Mouse (Mus musculus) ovary, postnatal 10 days (tissue): Measurements from ENCODE around the gene Adad2.

ENCODE experiments used
- DNase-seq: peaks from one replicate; pipeline ENCODE4 v3.0.0; 2022; ENCODE audit warnings: low spot score

The Adad2 gene

DNA sequence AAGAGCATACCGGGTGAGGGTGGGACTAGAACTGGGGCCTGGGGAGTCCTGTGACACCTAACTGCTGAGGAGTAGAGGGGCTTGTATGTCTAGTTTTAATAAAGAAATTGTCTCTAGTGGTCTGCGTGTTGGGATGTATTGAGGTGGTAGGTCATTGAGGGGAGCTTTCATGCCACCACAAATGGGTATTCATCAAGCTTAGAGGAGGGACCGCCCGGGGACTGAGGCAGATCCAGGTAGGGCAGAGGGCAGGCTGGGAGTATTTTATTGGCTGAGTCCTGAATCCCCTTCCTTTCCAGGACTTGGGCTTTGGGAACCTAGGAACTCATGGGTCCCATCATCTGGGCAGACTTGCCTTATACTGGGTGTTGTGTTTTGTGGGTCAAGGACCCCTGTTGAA, 4.3 kb downstream of the Adad2 start:
- DNase-seq: no peak

- DNase-seq: no peak
Measured at GRCm38 (mm10) chr8:119617586-119617985, 5.0 kb downstream of the Adad2 start.

GRCm38 (mm10) chr8:119618887-119619286, 6.3 kb downstream of the Adad2 start:
- no peak for DNase-seq

DNA sequence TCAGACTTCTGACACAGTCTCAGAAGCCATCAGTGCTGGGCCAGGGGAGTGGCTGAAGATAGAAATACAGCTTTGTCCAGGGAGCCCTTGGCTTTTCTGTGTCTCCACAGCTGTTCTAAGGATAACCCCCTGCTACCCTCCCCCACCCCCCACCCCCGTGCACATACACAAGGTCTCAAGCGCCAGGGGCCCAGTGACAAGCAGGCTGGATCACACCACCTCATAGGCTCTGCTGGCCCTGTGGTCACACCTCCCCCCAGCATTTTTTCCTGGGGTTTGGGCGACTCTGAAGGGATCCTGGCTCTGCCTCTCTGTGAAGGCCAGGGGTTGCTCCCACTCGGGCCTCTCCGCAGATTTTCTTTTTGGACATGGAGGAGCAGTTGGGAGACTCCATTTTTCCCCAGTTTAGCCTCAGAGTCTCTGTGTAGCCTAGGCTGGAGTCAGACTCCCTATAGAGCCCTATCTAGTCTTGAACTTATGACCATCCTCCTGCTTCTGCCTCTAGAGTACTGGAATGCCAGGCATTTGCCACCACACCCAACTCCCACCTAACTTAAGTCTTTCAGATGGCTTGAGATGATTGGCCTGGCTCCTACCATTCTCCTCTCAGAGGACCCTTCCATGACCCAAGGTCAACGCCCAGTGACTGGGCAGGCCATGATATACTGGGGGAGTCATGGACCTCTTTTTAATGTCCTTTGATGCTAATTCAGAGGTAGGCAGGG, 7.7 kb downstream of the Adad2 start:
- no peak for DNase-seq

- no peak for DNase-seq
Measured at GRCm38 (mm10) chr8:119620848-119621465, 8.4 kb downstream of the Adad2 start.

DNA sequence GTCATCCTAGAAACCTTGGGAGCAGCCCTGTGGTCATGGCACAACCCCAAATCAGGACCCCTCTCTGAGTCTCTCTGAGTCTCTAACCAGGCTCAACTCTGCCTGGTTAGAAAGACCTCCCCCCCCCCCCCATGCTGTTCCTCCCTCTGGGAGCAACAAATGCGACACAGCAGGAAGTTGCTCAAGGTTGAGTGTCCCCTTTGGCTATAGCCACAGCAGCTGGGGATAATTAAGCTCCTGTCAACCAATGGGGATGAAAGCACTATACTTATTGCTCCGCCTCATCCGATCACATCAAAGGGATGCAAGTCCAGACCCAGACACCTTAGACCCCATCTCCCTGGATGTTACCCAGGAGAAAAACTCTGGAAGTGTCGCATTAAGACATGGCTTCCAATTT, 10.0 kb downstream of the Adad2 start:
- no peak for DNase-seq

- no peak for DNase-seq
Measured at GRCm38 (mm10) chr8:119623061-119623460, 10.5 kb downstream of the Adad2 start.

GRCm38 (mm10) chr8:119623744-119624143, 11.2 kb downstream of the Adad2 start:
- no peak for DNase-seq

- no peak for DNase-seq
Measured at GRCm38 (mm10) chr8:119624916-119625315, 12.4 kb downstream of the Adad2 start.

GRCm38 (mm10) chr8:119625788-119626187, 13.2 kb downstream of the Adad2 start:
- DNase-seq: no peak

- no peak for DNase-seq
Measured at GRCm38 (mm10) chr8:119627199-119627598, 14.7 kb downstream of the Adad2 start.

DNA sequence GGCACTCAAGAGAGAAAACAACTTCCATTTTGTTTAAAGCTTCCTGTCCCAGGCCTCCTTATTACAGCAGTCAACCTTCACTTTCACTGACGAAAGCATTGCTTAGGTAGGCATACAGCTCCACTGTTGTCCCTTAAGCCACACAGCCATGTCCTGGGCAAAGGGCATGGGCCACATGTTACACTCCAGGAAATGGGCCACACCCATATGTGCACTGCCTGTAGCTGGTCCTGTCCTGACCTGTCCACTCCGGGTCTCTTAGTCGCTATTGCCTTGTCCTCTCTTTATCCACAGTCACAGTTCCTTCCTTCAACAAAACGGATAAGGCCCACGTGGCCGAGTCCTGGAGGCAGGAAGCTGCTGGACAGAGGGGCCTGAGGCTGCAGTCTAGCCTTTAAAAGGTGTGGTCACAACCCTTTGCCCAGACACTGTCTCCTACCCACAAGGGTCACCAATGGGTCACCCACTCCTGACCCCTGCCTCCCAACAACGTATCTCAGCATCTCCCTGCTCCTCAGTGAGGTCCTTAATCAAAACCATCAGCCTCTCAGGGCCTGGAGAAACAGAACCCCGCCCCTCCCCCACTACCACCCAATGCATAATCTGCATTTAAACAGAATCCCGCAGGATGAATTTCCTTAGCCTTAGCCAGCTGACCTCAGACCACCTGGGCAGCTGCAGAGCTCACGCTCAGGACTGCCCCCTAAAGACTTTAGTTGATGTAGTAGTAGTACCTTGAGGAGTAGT, 15.2 kb downstream of the Adad2 start:
- DNase-seq: no peak

- DNase-seq: no peak
Measured at GRCm38 (mm10) chr8:119630841-119631240, 18.3 kb downstream of the Adad2 start.

- no peak for DNase-seq
Measured at GRCm38 (mm10) chr8:119632246-119632645, 19.7 kb downstream of the Adad2 start.

DNA sequence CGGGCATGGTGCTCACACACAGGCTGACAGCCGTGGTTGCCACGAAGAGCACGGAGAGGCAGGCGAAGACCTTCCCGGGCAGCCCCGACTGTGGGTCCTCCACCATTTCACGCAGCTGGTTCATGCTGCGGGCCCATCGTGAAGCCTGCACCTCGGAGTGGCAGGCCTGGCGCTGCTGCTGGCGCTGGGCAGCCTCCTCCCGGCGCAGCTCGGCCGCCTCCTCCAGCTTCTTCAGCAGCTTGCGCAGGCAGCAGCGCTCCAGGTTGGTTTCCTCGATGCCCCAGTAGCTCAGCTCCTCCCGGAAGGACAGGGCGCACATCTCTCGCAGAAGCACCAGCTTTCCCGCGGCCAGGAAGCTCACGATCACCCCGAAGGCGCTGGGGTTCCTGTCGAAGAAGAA, 20.4 kb downstream of the Adad2 start:
- no peak for DNase-seq

DNA sequence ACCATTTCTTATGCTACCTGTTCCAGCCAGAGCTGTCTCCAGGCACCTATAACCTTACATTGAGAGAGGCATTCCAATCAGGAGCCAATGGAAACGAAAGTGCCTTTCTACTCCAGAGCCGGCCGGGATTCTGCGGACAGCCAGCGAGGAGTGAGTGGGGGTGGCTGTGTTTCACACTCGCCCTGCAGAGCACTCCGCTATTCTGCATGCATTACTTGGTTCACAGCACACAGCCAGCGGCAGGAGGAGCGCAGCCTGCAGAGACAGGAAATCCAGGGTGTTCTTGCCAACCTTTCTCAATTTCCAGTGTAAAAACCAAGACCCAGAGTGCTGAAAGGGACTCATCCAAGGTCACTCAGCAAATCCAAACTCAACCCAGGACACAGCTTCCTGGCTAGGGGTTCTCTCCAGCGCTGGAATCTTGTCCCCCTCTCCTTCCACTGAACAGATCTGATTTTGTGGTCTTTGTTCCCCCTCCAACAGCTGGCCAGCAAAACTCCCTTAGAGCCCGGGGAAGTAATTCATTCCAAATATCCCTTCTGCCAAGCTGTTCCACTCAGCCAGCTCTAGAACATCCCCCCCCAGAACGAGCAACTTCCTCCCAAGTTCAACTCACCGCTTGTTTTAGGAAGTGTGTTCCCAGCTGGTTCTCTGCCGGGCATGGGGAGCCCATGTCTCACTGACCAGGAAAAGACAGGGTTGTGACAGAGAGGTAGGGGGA, 22.2 kb downstream of the Adad2 start:
- no peak for DNase-seq

DNA sequence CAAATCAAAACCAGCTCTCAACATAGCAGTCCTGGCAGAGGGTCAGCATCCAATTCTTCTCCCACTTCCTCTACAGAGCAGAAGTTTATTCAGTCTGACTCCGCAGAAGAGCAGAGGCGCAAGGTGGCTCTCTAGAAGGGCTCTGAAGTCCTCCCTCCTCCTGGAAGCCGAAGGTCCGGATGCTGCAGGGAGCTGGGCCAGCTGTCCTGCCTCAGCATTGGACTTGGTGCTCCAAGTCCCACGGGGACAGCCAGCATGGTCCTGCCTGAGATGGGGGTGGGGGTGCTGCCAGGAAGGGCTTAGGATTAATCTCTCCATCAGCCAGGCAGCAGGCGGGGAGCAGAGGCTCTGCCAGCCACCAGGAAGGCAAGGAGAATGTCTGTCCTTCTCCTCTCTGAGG, 22.8 kb downstream of the Adad2 start, which contains the start of gene Kcng4:
TSS of gene Kcng4 (minus strand) at position 303 of the 400 bp plus-strand sequence.
- no peak for DNase-seq

DNA sequence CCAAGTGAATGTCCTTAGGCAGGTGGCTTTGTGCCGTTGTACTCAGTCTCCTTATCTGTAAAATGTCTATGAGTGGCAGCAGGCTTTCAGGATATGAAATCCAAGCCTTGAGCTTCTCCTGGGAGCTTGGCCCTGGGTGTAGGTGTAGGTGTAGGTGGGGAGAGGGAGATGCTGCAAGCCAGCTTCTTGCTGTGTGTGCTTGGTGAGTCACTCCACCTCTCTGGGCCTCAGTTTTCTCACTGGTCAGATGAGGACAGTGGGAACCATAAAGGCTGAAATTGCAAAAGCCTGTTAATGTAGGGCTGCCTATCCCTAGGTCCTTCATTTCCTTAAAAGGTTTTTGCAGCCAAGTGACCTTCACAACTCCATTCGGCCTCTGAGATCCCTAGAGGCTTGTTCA, 23.4 kb downstream of the Adad2 start:
- DNase-seq: no peak

DNA sequence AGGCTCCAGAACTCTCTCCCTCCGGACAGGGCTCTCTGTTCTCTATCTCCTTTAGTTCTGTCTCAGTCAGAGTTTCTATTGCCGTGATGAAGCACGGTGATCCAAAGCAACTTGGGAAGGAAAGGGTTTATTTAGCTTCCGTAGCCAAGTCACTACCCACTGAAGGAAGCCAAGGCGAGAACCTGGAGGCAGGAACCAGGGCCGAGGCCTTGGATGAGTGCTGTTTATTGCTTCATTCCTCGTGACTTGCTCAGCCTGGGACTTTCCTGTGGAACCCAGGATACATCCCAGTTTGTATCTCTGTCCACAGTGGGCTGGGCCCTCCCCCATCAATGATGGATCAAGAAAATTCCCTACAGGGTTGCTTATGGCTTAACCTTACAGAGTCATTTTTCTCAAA, 24.2 kb downstream of the Adad2 start:
- DNase-seq: no peak

DNA sequence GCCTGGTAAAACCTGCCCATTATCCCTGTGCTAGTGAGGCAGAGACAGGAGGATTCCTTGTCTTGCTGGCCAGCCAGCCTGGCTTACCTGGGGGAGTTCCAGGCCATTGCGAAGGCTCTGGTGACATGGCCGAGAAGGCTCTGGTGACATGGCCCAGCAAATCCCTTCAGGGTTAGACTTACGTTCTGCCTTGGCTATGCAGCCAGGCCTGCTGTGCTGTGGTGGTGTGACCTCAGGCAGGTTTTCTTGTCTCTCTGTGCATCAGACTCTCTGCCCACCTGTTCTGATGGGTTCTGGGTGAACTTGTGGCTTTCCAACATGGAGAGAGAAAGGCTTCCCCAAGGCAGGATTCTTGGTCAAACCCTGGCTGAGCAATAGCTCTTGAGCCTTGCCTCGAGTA, 24.8 kb downstream of the Adad2 start:
- DNase-seq: no peak

DNA sequence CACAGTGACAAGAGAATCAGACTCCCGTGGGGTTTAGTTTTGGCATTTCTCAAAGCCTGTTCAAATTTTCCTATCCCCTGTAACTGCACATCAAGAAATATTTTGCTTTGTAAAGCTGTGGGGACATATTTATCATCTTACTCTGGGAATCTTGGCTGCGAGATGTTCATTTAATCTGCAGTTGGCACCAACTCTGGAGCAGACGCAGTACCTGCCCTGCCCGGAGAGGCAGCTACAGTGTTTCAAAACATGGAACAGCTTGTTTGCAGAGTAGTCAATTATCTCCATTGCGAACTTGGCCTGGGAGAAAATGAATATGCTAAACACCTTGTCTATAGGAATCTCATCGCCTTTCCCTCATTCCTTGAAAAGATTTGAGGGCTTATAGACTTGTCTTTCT, 25.7 kb downstream of the Adad2 start:
- DNase-seq: no peak

- DNase-seq: no peak
Measured at GRCm38 (mm10) chr8:119639798-119640197, 27.3 kb downstream of the Adad2 start.

DNA sequence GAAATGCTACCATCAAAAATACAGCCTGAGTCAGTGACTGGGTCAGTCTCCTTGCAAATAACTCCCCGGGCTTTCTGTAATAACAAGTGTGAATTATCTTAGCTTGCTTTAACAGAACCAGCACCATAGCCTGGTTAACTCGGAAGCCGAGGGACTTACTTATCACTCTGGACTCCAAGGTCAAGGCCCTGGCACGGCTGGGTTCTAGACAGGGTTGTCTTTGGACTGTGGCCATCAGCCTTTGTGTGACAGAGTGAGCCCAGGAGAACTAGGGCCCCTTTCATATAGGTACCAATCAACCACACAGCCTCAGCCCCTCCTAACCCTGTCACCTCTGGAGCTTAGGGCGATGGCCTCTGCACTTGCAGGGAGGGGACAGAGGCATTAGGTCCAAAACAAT, 28.5 kb downstream of the Adad2 start:
- no peak for DNase-seq
